Comparison of ENCODE assay signal across 14 mouse cellular contexts in the genomic region with DNA sequence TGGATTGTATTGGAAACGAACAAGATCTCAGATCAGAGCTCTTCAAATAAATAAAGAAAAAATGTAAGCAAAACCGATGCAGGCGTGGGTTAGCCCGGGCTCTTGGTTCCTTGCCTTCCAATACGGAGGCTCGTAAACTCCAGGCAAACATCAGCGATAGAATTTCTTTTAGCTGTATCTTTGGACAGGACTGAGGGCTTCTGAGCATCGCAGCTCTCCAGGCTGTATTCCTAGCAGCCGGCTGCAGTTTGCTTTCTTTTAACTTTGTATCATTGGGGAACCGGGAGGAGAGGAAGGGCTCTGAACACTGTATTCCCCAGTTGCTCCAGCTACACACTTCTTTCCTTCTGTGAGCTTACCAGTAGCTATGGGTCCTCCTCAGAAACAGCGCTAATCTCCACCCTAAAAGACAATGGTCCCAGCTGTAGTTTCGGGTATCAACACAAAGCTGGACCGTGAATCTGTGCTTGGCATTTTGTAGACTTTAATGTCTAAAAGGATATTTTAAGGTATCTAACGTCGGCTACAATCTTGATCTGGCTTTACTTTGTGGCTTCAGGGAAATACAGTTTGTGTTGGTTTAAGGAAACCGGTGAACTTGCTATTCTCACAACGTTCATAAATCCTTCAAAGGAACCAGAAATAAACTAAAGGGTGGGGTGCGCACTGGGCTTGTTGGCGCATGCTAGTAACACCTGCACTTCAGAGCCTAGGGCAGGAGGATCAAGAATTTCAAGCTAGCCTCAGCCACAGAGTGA.
DNase-seq lines count a peak whose midpoint lies in the region; ATAC-seq and TF ChIP-seq lines count a peak whose summit lies in the region.
"Had no signal": no experiment of that assay in that cellular context is flagged by ENCODE, and none has a peak within 500 bp of the region (broad histone marks: within the 10 kb centered on the region; RNA-seq: fewer than 3 reads in every experiment).

No protein-coding gene starts in this region.

- TF ChIP-seq POLR2A in heart, adult 2 months (IDR thresholded peaks at IDR 0.05; ENCODE audit: insufficient read depth, low read depth, low read length): no peak

- 5% methylated on average over 19 of the region's 19 CpGs for WGBS in midbrain, embryonic 10.5 days
- WGBS in midbrain, embryonic 13.5 days: 4% methylated on average over 19 of the region's 19 CpGs
- WGBS in embryonic facial prominence, embryonic 12.5 days: 4% methylated on average over 19 of the region's 19 CpGs
- WGBS in forebrain, embryonic 14.5 days: 7% methylated on average over 19 of the region's 19 CpGs
- 5% methylated on average over 19 of the region's 19 CpGs for WGBS in stomach, embryonic 16.5 days
- WGBS in heart, adult 2 months: 11% methylated on average over 19 of the region's 19 CpGs

- H3K9ac ChIP-seq in midbrain, embryonic 13.5 days (replicated peaks): no peak overlapping the region
- no peak overlapping the region for H3K9ac ChIP-seq in embryonic facial prominence, embryonic 12.5 days
- H3K9ac ChIP-seq in forebrain, embryonic 14.5 days (ENCODE audit: low read length): no peak overlapping the region; the same call in 1 of the 2 replicates
- H3K9ac ChIP-seq in stomach, embryonic 16.5 days (ENCODE audit: low read length): no peak overlapping the region
- H3K9ac ChIP-seq in heart, adult 2 months (ENCODE audit: low read depth, low read length): no peak overlapping the region

- TF ChIP-seq CTCF in heart, adult 2 months (IDR thresholded peaks at IDR 0.05): no peak

- no peak for TF ChIP-seq EP300 in heart, adult 2 months (IDR thresholded peaks at IDR 0.05; ENCODE audit: insufficient read depth, low read depth, low read length)

- DNase-seq in midbrain, embryonic 10.5 days (ENCODE audit: low spot score): peak; percentile 34
- DNase-seq in forebrain, embryonic 14.5 days (ENCODE audit: low spot score): no peak
- DNase-seq in heart, adult 2 months: no peak
- DNase-seq: cerebellum, adult 9-11 months; gastrocnemius, postnatal 14 days; heart, postnatal 10 days; kidney, adult 2 months; kidney, postnatal 14 days had no signal

- H3K4me3 ChIP-seq in midbrain, embryonic 10.5 days: peak overlapping the region; percentile 5; the same call in 1 of the 2 replicates
- H3K4me3 ChIP-seq in midbrain, embryonic 13.5 days (replicated peaks): no peak overlapping the region
- H3K4me3 ChIP-seq in embryonic facial prominence, embryonic 12.5 days: no peak overlapping the region
- no peak overlapping the region for H3K4me3 ChIP-seq in forebrain, embryonic 14.5 days (ENCODE audit: low read depth, low read length)
- no peak overlapping the region for H3K4me3 ChIP-seq in stomach, embryonic 16.5 days (replicated peaks; ENCODE audit: low read length)
- no peak overlapping the region for H3K4me3 ChIP-seq in heart, adult 2 months

- no peak overlapping the region for H3K27ac ChIP-seq in midbrain, embryonic 10.5 days (replicated peaks)
- H3K27ac ChIP-seq in midbrain, embryonic 13.5 days: no peak overlapping the region
- no peak overlapping the region for H3K27ac ChIP-seq in embryonic facial prominence, embryonic 12.5 days
- no peak overlapping the region for H3K27ac ChIP-seq in forebrain, embryonic 14.5 days (ENCODE audit: low read depth, low read length)
- peak overlapping the region; percentile 18; the same call in 1 of the 2 replicates for H3K27ac ChIP-seq in stomach, embryonic 16.5 days (ENCODE audit: low read length)
- no peak overlapping the region for H3K27ac ChIP-seq in heart, adult 2 months
- H3K27ac ChIP-seq: hindbrain, postnatal 0 days had no signal

- H3K36me3 ChIP-seq in midbrain, embryonic 10.5 days: no peaks in the 10 kb centered on the region
- no peaks in the 10 kb centered on the region for H3K36me3 ChIP-seq in midbrain, embryonic 13.5 days
- H3K36me3 ChIP-seq in embryonic facial prominence, embryonic 12.5 days: no peaks in the 10 kb centered on the region
- no peaks in the 10 kb centered on the region for H3K36me3 ChIP-seq in forebrain, embryonic 14.5 days (ENCODE audit: control insufficient read depth, insufficient read depth, low read length)
- H3K36me3 ChIP-seq in stomach, embryonic 16.5 days (ENCODE audit: control insufficient read depth, insufficient read depth, low read length): no peaks in the 10 kb centered on the region
- H3K36me3 ChIP-seq in heart, adult 2 months (ENCODE audit: control insufficient read depth, insufficient read depth, low read length): no peaks in the 10 kb centered on the region
- H3K36me3 ChIP-seq: G1E had no signal

- H3K79me2 ChIP-seq in heart, adult 2 months (replicated peaks; ENCODE audit: control insufficient read depth, insufficient read depth, low read length): no peaks in the 10 kb centered on the region

- H3K4me1 ChIP-seq in midbrain, embryonic 10.5 days: peaks cover 68% of the 10 kb centered on the region
- H3K4me1 ChIP-seq in midbrain, embryonic 13.5 days (replicated peaks): peaks cover 38% of the 10 kb centered on the region
- peaks cover 28% of the 10 kb centered on the region for H3K4me1 ChIP-seq in embryonic facial prominence, embryonic 12.5 days
- H3K4me1 ChIP-seq in forebrain, embryonic 14.5 days (ENCODE audit: control insufficient read depth, insufficient read depth, low read length): peaks cover 17% of the 10 kb centered on the region
- 0 out of 2 replicates have a peak, but pooled peaks cover 7% of the 10 kb centered on the region for H3K4me1 ChIP-seq in stomach, embryonic 16.5 days (ENCODE audit: control insufficient read depth, insufficient read depth, low read length)
- H3K4me1 ChIP-seq in heart, adult 2 months (ENCODE audit: control insufficient read depth, insufficient read depth, low read length): no peaks in the 10 kb centered on the region

- no peak overlapping the region for H3K4me2 ChIP-seq in midbrain, embryonic 13.5 days (replicated peaks)
- H3K4me2 ChIP-seq in embryonic facial prominence, embryonic 12.5 days (replicated peaks): 0 out of 2 replicates have a peak overlapping the region, but pooled peaks have one; percentile 2
- peak overlapping the region; percentile 10; the same call in 1 of the 2 replicates for H3K4me2 ChIP-seq in forebrain, embryonic 14.5 days (ENCODE audit: low read length)
- H3K4me2 ChIP-seq in stomach, embryonic 16.5 days (ENCODE audit: low read depth, low read length): peak overlapping the region; percentile 4; the same call in 1 of the 2 replicates

- H3K27me3 ChIP-seq in midbrain, embryonic 10.5 days (ENCODE audit: low read depth, poor library complexity, severe bottlenecking): peaks cover 90% of the 10 kb centered on the region
- H3K27me3 ChIP-seq in midbrain, embryonic 13.5 days: peaks cover 92% of the 10 kb centered on the region
- H3K27me3 ChIP-seq in embryonic facial prominence, embryonic 12.5 days: peaks cover 86% of the 10 kb centered on the region
- peaks cover 18% of the 10 kb centered on the region; the same call in 1 of the 2 replicates for H3K27me3 ChIP-seq in forebrain, embryonic 14.5 days (replicated peaks; ENCODE audit: control insufficient read depth, insufficient read depth, low read length)
- H3K27me3 ChIP-seq in stomach, embryonic 16.5 days (ENCODE audit: control insufficient read depth, insufficient read depth, low read length): peaks cover 68% of the 10 kb centered on the region
- H3K27me3 ChIP-seq in heart, adult 2 months (ENCODE audit: control insufficient read depth, insufficient read depth, low read length): peaks cover 12% of the 10 kb centered on the region

- no peak for ATAC-seq in midbrain, embryonic 13.5 days
- no peak for ATAC-seq in embryonic facial prominence, embryonic 12.5 days (ENCODE audit: insufficient number of reproducible peaks, insufficient read depth, low FRiP score, low TSS enrichment)
- ATAC-seq in forebrain, embryonic 14.5 days: no peak
- no peak for ATAC-seq in stomach, embryonic 16.5 days (ENCODE audit: insufficient read depth, low FRiP score)
- no peak for ATAC-seq in CD4-positive, CD25-positive, alpha-beta regulatory T cell, adult 4 months
- ATAC-seq: hindbrain, postnatal 0 days had no signal

- no peaks in the 10 kb centered on the region; the same call in 1 of the 2 replicates for H3K9me3 ChIP-seq in midbrain, embryonic 10.5 days (replicated peaks)
- H3K9me3 ChIP-seq in midbrain, embryonic 13.5 days: no peaks in the 10 kb centered on the region
- no peaks in the 10 kb centered on the region for H3K9me3 ChIP-seq in embryonic facial prominence, embryonic 12.5 days
- no peaks in the 10 kb centered on the region for H3K9me3 ChIP-seq in forebrain, embryonic 14.5 days (replicated peaks; ENCODE audit: control insufficient read depth, low read length)
- H3K9me3 ChIP-seq in stomach, embryonic 16.5 days (replicated peaks; ENCODE audit: control insufficient read depth, low read length): no peaks in the 10 kb centered on the region

- intact Hi-C loops in heart, adult 2 months (cut with DNase I): no loop called here
